Mouse (Mus musculus): Measurements from ENCODE around the gene Casp2. TPM values are rescaled to one million over a fixed set of nuclear protein-coding genes. Genes with fewer than 3 reads are reported as not detected.

Gene Casp2
- polyA plus RNA-seq, 1 experiment: 37.5 TPM

DNA sequence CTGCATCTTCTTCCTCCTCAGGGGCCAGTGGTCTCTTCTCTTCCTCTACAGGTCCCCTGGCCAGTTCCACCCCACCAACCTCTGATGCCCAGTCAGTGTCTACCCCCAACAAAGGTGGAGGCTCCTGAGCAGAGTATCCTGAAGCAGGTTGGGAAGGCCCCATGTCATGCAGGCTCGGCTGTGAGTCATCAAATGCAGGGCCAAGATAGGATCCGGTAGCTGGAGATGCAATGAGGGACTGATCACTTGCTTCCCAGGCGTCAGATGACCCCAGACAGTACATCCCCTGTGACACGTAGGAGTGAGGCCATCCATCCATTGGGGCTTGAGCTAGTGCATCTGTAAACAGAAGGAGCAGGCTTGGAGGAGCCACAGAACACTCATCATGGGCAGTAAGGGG is 53.5 kb downstream of the Casp2 start:
- no peaks in the 10 kb centered on the region for H3K4me1 ChIP-seq (ENCODE audit: control insufficient read depth, insufficient read depth, low read length)
- TF ChIP-seq CTCF (IDR thresholded peaks at IDR 0.05; ENCODE audit: low read depth, low read length) (no peak), POLR2A (IDR thresholded peaks at IDR 0.05; ENCODE audit: borderline replicate concordance, low read depth, low read length) (no peak)
- no peak overlapping the region for H3K4me3 ChIP-seq (ENCODE audit: insufficient read depth, low read length)
- no peak overlapping the region for H3K27ac ChIP-seq (ENCODE audit: insufficient read depth, low read depth, low read length)

DNA sequence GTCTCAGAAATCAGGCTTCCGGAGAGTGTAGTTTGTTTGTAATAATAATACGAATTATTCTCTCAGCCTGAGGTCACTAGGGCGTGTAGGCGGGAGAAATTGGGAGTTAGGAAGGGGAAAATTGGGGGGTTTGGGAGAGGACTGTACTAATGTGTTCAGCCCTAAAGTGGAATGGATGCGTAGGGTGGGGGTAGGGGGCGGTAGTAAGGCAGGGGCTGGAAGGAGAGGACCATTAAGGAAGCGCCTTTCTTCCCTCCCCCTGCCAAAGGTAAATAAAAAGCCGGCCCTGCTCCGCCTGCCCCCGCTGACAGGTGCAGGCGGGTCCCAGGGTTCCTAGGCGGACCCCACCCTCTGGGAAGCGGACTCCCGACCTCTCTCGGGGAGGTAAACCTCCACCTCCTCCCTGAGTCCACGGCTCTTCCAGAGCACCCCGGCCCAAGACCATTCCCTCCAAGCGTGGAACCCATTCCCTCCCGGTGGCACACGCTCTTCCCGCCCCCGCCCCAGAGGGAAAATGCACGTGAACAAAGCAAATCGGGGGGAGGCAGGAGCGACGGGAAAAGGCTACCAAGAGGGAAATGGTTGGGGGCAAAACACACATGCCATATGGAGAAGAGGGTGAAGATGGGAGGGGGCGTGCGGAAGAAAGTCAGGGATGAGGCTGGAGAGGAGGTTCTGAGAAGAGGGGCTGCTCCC is 58.7 kb downstream of the Casp2 start:
- H3K4me1 ChIP-seq (ENCODE audit: control insufficient read depth, insufficient read depth, low read length): 0 out of 2 replicates have a peak, but pooled peaks cover 3% of the 10 kb centered on the region
- H3K27ac ChIP-seq (ENCODE audit: insufficient read depth, low read depth, low read length): no peak overlapping the region
- no peak overlapping the region for H3K4me3 ChIP-seq (ENCODE audit: insufficient read depth, low read length)
- TF ChIP-seq POLR2A (IDR thresholded peaks at IDR 0.05; ENCODE audit: borderline replicate concordance, low read depth, low read length) (no peak), CTCF (IDR thresholded peaks at IDR 0.05; ENCODE audit: low read depth, low read length) (no peak)

DNA sequence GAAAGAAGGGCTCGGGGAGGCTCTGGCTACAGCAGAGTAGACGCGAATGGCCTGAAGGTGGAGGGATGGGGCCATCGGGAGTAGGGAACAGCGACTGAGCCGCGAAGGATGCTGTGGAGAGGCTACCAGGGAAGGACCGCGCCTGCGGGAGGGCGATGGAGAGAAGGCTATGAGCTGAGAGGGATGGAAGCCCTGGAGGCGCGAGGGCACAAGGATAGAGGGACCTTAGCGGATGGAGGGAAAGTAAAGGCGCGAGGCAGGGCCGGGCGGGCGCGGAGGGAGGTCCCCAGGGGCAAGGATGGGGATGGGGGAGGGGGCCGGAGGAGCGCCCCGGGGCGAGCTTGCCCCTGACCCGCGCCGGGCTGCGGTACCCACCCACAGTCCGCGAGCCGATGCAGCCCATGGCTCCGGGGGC is 59.3 kb downstream of the Casp2 start:
- TF ChIP-seq POLR2A (IDR thresholded peaks at IDR 0.05; ENCODE audit: borderline replicate concordance, low read depth, low read length) (no peak), CTCF (IDR thresholded peaks at IDR 0.05; ENCODE audit: low read depth, low read length) (no peak)
- H3K4me3 ChIP-seq (ENCODE audit: insufficient read depth, low read length): peak overlapping the region; percentile 53
- no peak overlapping the region for H3K27ac ChIP-seq (ENCODE audit: insufficient read depth, low read depth, low read length)
- 0 out of 2 replicates have a peak, but pooled peaks cover 3% of the 10 kb centered on the region for H3K4me1 ChIP-seq (ENCODE audit: control insufficient read depth, insufficient read depth, low read length)

DNA sequence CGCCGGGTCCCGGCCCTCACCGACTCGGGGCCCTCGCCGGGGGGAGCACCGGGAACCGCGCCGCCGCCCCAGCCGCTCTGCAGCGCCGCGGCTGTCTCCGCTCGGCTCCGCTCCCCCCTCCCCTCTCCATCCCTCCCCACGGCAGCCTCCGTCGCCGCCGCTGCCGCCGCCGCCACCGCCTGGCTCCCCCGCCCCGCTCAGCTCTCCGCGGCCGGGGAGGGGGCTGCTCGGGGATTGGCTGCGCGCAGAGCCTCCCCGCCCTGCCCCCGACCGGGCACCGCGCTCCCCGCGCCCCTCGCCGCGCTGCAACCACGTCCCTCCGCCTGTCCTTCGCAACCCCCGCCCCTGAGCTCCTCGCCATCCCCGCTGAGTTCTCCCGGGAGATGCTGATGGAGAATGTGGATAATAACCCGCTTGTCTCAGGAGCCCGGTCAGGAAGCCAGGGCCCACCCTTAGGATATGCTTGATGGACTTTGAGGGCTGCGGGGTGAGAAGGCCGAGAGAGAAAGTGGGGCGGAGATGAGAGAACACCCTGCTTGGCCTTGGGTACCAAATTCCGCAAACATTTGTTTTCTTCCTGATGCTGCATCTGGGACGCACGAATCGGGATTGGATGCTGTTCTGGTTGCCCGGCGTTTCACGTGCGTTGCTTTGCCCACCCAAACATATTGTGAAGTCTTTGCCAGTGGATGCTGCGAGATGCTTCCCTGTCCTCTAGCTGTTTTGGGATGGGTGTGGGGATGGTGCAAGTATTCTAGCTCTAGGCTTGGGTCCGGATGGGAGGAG is 59.9 kb downstream of the Casp2 start, which contains the start of gene Fam131b:
Gene Fam131b (minus strand): TSS at position 162 of the 786 bp plus-strand sequence.
- Histone ChIP-seq H3K27ac (ENCODE audit: insufficient read depth, low read depth, low read length) (no peak within 1 kb of the TSS), H3K4me1 (ENCODE audit: control insufficient read depth, insufficient read depth, low read length) (0 out of 2 replicates have a peak, but pooled peaks cover 3% of the 10 kb centered on the region), H3K4me3 (ENCODE audit: insufficient read depth, low read length) (peak within 1 kb of the TSS; percentile 53)
- TF ChIP-seq CTCF (IDR thresholded peaks at IDR 0.05; ENCODE audit: low read depth, low read length): no peak
- no peak for TF ChIP-seq POLR2A (IDR thresholded peaks at IDR 0.05; ENCODE audit: borderline replicate concordance, low read depth, low read length)

DNA sequence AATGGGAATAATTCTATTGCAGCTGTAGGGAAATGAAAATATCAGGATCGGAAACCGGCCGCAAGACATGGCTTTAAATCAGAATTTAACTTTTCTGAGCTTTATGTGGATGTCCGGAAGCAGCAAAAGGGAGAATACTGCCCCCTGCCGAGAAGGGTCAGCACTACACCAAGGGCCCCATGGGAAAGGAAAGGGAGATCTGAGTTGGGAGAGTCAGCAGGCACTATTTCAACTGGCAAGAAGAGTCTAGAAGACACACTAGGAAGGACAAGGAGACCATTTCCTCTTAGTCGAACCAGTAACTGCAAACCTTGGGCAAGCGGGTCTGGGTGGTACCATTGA is 60.5 kb downstream of the Casp2 start:
- Histone ChIP-seq H3K27ac (ENCODE audit: insufficient read depth, low read depth, low read length) (no peak overlapping the region), H3K4me1 (ENCODE audit: control insufficient read depth, insufficient read depth, low read length) (0 out of 2 replicates have a peak, but pooled peaks cover 3% of the 10 kb centered on the region), H3K4me3 (ENCODE audit: insufficient read depth, low read length) (peak overlapping the region; percentile 53)
- TF ChIP-seq POLR2A (IDR thresholded peaks at IDR 0.05; ENCODE audit: borderline replicate concordance, low read depth, low read length): no peak
- TF ChIP-seq CTCF (IDR thresholded peaks at IDR 0.05; ENCODE audit: low read depth, low read length): peak; percentile 67

DNA sequence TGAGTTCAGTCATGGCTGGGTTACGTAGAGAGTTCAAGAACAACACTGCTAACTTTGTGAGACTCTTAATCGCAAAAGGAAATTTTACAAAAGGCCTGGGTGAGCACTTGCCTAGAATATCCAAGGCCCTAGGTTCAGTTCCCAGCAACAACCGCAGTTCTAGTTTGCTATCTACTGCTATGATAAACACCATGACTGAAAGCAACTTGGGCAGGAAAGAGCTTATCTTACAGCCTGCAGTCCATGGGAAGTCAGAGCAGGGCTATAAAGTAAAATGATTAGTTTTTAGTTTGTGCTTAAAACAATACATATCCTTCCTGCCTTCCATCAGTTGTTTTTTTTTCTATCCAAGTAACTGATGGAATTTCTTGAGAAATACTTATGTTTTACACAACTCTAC is 61.7 kb downstream of the Casp2 start:
- no peak overlapping the region for H3K4me3 ChIP-seq (ENCODE audit: insufficient read depth, low read length)
- no peak overlapping the region for H3K27ac ChIP-seq (ENCODE audit: insufficient read depth, low read depth, low read length)
- 0 out of 2 replicates have a peak, but pooled peaks cover 3% of the 10 kb centered on the region for H3K4me1 ChIP-seq (ENCODE audit: control insufficient read depth, insufficient read depth, low read length)
- TF ChIP-seq POLR2A (IDR thresholded peaks at IDR 0.05; ENCODE audit: borderline replicate concordance, low read depth, low read length) (no peak), CTCF (IDR thresholded peaks at IDR 0.05; ENCODE audit: low read depth, low read length) (no peak)

DNA sequence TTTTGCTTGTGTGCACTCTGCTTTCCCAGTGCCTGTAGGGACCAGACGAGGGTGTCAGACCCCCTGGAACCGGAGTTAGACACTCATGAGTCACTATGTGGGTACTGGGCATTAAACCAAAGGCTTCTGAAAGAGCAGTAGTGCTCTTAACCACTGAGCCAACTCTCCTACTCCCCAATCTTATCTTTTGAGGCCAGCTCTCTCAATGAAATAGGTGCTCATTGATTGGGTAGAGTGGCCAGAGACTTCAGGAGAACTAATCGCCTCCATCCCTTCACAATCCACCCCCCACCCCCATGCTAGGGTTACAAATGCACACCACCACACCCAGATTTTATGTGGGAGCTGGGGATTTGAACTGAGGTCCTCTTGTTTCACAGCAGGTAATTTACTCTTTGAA is 64.0 kb downstream of the Casp2 start:
- no peak overlapping the region for H3K4me3 ChIP-seq (ENCODE audit: insufficient read depth, low read length)
- TF ChIP-seq POLR2A (IDR thresholded peaks at IDR 0.05; ENCODE audit: borderline replicate concordance, low read depth, low read length): no peak
- TF ChIP-seq CTCF (IDR thresholded peaks at IDR 0.05; ENCODE audit: low read depth, low read length): no peak
- H3K27ac ChIP-seq (ENCODE audit: insufficient read depth, low read depth, low read length): no peak overlapping the region
- H3K4me1 ChIP-seq (ENCODE audit: control insufficient read depth, insufficient read depth, low read length): 0 out of 2 replicates have a peak, but pooled peaks cover 3% of the 10 kb centered on the region

DNA sequence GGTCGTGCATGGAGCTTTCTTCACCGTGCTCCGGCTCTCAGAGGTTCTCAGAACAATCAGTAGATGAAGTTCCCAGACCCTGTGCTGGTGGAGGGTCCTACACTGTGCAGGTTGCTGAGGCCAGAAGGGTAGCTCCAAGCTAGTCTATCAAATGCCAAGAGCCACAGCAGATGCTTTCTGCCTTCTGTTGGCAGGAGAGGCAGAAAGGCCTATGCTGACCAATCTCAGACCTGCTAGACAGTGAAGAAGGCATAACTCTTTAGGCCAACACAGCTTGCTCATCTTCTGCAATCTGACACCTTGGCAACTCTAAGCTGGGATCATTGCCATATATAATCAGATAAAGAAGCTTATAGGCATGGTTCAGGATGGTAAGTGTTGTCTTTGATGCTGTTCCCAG is 65.4 kb downstream of the Casp2 start:
- Histone ChIP-seq H3K4me3 (ENCODE audit: insufficient read depth, low read length) (no peak overlapping the region), H3K4me1 (ENCODE audit: control insufficient read depth, insufficient read depth, low read length) (no peaks in the 10 kb centered on the region), H3K27ac (ENCODE audit: insufficient read depth, low read depth, low read length) (no peak overlapping the region)
- no peak for TF ChIP-seq CTCF (IDR thresholded peaks at IDR 0.05; ENCODE audit: low read depth, low read length)
- no peak for TF ChIP-seq POLR2A (IDR thresholded peaks at IDR 0.05; ENCODE audit: borderline replicate concordance, low read depth, low read length)

DNA sequence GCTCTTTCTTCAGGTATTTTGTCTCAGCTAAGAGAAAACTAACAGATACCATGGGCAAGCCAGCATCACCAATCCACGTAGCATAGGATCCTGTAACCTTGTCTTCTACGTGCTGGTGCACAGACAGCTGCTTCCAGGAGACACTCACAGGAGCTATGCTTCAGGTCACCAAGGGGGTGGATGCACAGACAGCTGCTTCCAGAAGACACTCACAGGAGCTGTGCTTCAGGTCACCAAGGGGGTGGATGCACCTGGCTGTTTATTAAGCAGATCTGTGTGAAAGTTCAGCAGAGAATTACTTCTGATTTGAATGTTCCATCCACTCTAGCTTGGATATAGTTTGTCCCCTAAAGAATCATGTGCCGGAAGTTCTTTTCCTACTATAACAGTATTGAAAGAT is 66.2 kb downstream of the Casp2 start:
- no peak overlapping the region for H3K27ac ChIP-seq (ENCODE audit: insufficient read depth, low read depth, low read length)
- H3K4me3 ChIP-seq (ENCODE audit: insufficient read depth, low read length): no peak overlapping the region
- TF ChIP-seq POLR2A (IDR thresholded peaks at IDR 0.05; ENCODE audit: borderline replicate concordance, low read depth, low read length) (no peak), CTCF (IDR thresholded peaks at IDR 0.05; ENCODE audit: low read depth, low read length) (no peak)
- no peaks in the 10 kb centered on the region for H3K4me1 ChIP-seq (ENCODE audit: control insufficient read depth, insufficient read depth, low read length)

Other genes starting within 250 kb of the Casp2 start
- not detected in 2 replicates for gene Sva, start 226.6 kb upstream of the Casp2 start, polyA plus RNA-seq (2012; ENCODE audit: insufficient read depth, insufficient read length, missing spikeins)
- not detected in 2 replicates for gene Tas2r139, start 124.0 kb upstream of the Casp2 start, polyA plus RNA-seq (2012; ENCODE audit: insufficient read depth, insufficient read length, missing spikeins)
- gene Tas2r144, start 49.7 kb upstream of the Casp2 start, polyA plus RNA-seq (2012; ENCODE audit: insufficient read depth, insufficient read length, missing spikeins): not detected in 2 replicates
- gene Gstk1, start 19.1 kb upstream of the Casp2 start, polyA plus RNA-seq (2012; ENCODE audit: insufficient read depth, insufficient read length, missing spikeins): 18.6 and 27.3 TPM in 2 replicates
- gene Tmem139, start 3.0 kb upstream of the Casp2 start, polyA plus RNA-seq (2012; ENCODE audit: insufficient read depth, insufficient read length, missing spikeins): not detected in 2 replicates
- gene Clcn1, start 21.7 kb downstream of the Casp2 start, polyA plus RNA-seq (2012; ENCODE audit: insufficient read depth, insufficient read length, missing spikeins): 0.36 TPM in 1 of 2 replicates, not detected in the other
- gene Fam131b, start 59.7 kb downstream of the Casp2 start, polyA plus RNA-seq (2012; ENCODE audit: insufficient read depth, insufficient read length, missing spikeins): not detected in 2 replicates
- gene Zyx, start 84.6 kb downstream of the Casp2 start, polyA plus RNA-seq (2012; ENCODE audit: insufficient read depth, insufficient read length, missing spikeins): 88.7 and 98.6 TPM in 2 replicates
- gene Epha1, start 108.3 kb downstream of the Casp2 start, polyA plus RNA-seq (2012; ENCODE audit: insufficient read depth, insufficient read length, missing spikeins): not detected in 2 replicates
- not detected in 2 replicates for gene Tas2r143, start 135.3 kb downstream of the Casp2 start, polyA plus RNA-seq (2012; ENCODE audit: insufficient read depth, insufficient read length, missing spikeins)
- gene Tas2r135, start 140.4 kb downstream of the Casp2 start, polyA plus RNA-seq (2012; ENCODE audit: insufficient read depth, insufficient read length, missing spikeins): not detected in 2 replicates
- not detected in 2 replicates for gene Tas2r126, start 169.6 kb downstream of the Casp2 start, polyA plus RNA-seq (2012; ENCODE audit: insufficient read depth, insufficient read length, missing spikeins)
- not detected in 2 replicates for gene Olfr458, start 200.2 kb downstream of the Casp2 start, polyA plus RNA-seq (2012; ENCODE audit: insufficient read depth, insufficient read length, missing spikeins)
- gene Olfr457, start 211.3 kb downstream of the Casp2 start, polyA plus RNA-seq (2012; ENCODE audit: insufficient read depth, insufficient read length, missing spikeins): not detected in 2 replicates
- gene Olfr456, start 222.2 kb downstream of the Casp2 start, polyA plus RNA-seq (2012; ENCODE audit: insufficient read depth, insufficient read length, missing spikeins): not detected in 2 replicates

Measured in bone marrow macrophage, adult 2 months (primary cell).